Mouse (Mus musculus) E14TG2a.4 (cell line): ENCODE data around the gene Ube2c.
"Not testable (repeated sequence)": the region's sequence is repeated elsewhere in the genome, so short reads cannot be mapped to it uniquely, and the experiment has no call there.

ENCODE experiments used
- H3K27me3 ChIP-seq: 2 replicates; pipeline ENCODE4 v1.6.1; 2014; ENCODE audit warnings: low read length, control low read depth; ENCODE audit not compliant: insufficient read depth
- H3K36me3 ChIP-seq: 2 replicates; pipeline ENCODE4 v1.6.1; 2014; ENCODE audit warnings: low read length, control low read depth; ENCODE audit not compliant: insufficient read depth
- H3K4me1 ChIP-seq: replicated peaks from 2 replicates; pipeline ENCODE4 v1.6.1; 2014; ENCODE audit warnings: low read depth, low read length, control low read depth
- H3K4me3 ChIP-seq: replicated peaks from 2 replicates; pipeline ENCODE4 v1.5.1; 2014; ENCODE audit warnings: mild to moderate bottlenecking, low read length
- H3K9me3 ChIP-seq: 2 replicates; pipeline ENCODE4 v1.6.1; 2014; ENCODE audit warnings: low read length, control low read depth
- CTCF ChIP-seq: conservative IDR thresholded peaks from 2 replicates; pipeline ENCODE4 v1.5.1; 2014; ENCODE audit warnings: low read length
- NANOG ChIP-seq: IDR thresholded peaks from 2 replicates; pipeline ENCODE4 v1.6.1; 2014; ENCODE audit warnings: borderline replicate concordance, low read length, mixed read lengths
- POU5F1 ChIP-seq: IDR thresholded peaks from 2 replicates; pipeline ENCODE4 v1.6.1; 2014; ENCODE audit warnings: low read length, borderline replicate concordance

The Ube2c gene

DNA sequence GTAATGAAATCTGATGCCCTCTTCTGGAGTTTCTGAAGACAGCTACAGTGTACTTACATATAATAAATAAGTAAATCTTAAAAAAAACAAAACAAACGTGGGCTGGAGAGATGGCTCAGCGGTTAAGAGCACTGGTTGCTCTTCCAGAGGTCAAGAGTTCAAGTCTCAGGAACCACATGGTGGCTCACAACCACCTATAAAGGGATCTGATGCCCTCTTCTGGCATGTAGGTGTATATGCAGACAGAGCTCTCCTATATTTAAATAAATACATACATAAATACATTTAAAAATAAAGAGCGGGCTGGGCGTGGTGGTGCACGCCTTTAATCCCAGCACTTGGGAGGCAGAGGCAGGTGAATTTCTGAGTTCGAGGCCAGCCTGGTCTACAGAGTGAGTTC lies 28.9 kb downstream of the Ube2c start:
- not testable (repeated sequence) for H3K4me3 ChIP-seq, H3K27me3 ChIP-seq, H3K9me3 ChIP-seq
- TF ChIP-seq CTCF = peak; percentile 38
- H3K4me1 ChIP-seq = peaks cover 60% of the 10 kb centered on the region
- H3K36me3 ChIP-seq = peaks cover 94% of the 10 kb centered on the region

GRCm38 (mm10) chr2:164800252-164801004 lies 30.7 kb downstream of the Ube2c start:
- no peaks in the 10 kb centered on the region for H3K9me3 ChIP-seq
- no peak overlapping the region for H3K4me3 ChIP-seq
- peaks cover 48% of the 10 kb centered on the region for H3K4me1 ChIP-seq
- H3K36me3 ChIP-seq = peaks cover 77% of the 10 kb centered on the region
- H3K27me3 ChIP-seq = no peaks in the 10 kb centered on the region
- TF ChIP-seq CTCF (no peak), NANOG (no peak), POU5F1 (no peak)

DNA sequence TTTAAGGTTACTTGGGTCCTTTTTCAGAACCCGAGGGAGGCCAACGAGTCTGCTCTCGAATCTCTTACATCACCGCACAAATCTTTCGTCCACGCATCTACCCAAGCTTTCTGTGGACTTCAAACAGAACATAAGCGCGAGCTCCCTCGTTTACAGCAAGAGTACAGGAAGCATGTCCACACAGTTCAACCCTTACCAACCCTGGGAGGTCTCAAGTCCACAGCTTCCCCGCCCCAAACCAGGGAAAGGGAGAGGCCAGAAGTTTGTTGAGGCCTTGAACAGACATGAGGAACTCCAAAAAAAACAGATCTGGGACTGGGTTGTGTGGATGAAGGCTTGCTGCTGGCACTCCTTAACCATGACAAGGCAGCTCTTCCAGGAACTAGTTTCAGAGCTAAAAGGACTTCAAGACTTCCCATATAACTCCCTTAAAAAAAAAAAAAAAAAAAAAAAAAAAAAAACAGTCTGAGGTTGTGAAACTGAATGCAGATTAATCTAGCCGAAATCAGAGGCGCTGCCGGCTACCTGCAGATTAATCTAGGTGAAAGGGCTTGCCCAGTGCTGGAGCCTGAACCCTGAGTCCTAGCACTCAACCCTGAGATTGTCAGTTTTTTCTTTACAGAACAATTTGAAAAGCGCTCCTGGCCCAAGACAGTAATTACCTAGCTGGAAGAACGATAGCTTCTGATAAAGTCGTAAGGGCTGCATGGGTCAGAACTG lies 33.7 kb downstream of the Ube2c start:
- peaks cover 56% of the 10 kb centered on the region for H3K36me3 ChIP-seq

DNA sequence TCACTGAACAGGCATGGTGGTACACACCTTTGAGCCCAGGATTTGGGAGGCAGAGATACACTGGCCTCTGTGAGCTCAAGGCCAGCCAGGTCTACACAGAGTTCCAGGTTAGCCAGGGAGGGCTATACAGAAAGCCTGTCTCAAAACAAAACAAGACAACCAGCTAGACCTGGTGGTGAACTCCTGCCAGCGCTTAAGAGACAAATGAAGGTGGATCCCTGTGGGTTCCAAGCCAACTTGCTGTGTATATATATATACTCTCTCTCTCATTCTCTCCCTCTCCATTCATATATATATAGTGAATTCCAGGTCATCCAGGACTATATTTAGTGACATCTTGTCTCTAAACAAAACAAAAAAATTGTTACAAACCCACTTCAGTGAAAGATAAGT lies 34.2 kb downstream of the Ube2c start:
- Histone ChIP-seq H3K27me3 (no peaks in the 10 kb centered on the region), H3K36me3 (peaks cover 57% of the 10 kb centered on the region), H3K9me3 (no peaks in the 10 kb centered on the region), H3K4me1 (peaks cover 59% of the 10 kb centered on the region), H3K4me3 (peak overlapping the region; percentile 93)
- no peak for TF ChIP-seq NANOG
- TF ChIP-seq CTCF = no peak
- no peak for TF ChIP-seq POU5F1

More for the DNA sequence above, 33.7 kb downstream of the Ube2c start:
- TF ChIP-seq CTCF (no peak), NANOG (no peak), POU5F1 (no peak)
- no peaks in the 10 kb centered on the region for H3K27me3 ChIP-seq
- peaks cover 56% of the 10 kb centered on the region for H3K4me1 ChIP-seq
- H3K9me3 ChIP-seq = no peaks in the 10 kb centered on the region
- peak overlapping the region; percentile 93 for H3K4me3 ChIP-seq

GRCm38 (mm10) chr2:164804533-164805331 lies 35.0 kb downstream of the Ube2c start, which contains the start of the genes Acot8 and Zswim3:
Gene Acot8 (minus strand): TSS chr2:164804882.
Gene Zswim3 (plus strand): TSS chr2:164805098.
- Histone ChIP-seq H3K4me3 (peak within 1 kb of the TSS; percentile 93), H3K36me3 (peaks cover 57% of the 10 kb centered on the region), H3K27me3 (no peaks in the 10 kb centered on the region), H3K4me1 (peaks cover 58% of the 10 kb centered on the region), H3K9me3 (no peaks in the 10 kb centered on the region)
- TF ChIP-seq POU5F1 (no peak), NANOG (no peak), CTCF (no peak)

DNA sequence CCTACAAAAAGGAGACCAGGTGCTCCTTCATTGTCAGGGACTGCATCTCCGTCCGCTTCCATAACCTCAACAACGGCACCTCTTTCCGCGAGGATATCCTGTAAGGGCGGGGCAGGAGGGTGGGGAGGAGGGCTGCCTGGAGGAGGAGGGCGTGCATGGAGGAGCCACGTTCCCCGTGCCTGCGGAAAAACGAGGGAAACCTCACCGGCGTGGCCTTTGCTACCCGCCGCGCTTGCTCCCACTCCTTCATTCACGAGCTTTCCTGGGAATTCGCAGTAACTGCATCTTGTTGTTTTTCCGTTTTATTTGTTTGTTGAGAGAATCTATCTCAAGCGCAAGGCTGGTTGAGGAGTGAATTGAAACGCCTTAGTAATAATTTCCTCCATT lies 35.6 kb downstream of the Ube2c start:
- peaks cover 52% of the 10 kb centered on the region for H3K4me1 ChIP-seq
- H3K27me3 ChIP-seq = no peaks in the 10 kb centered on the region

GRCm38 (mm10) chr2:164806614-164807013 lies 36.9 kb downstream of the Ube2c start:
- Histone ChIP-seq H3K4me1 (peaks cover 45% of the 10 kb centered on the region), H3K9me3 (no peaks in the 10 kb centered on the region), H3K36me3 (peaks cover 54% of the 10 kb centered on the region), H3K4me3 (peak overlapping the region; percentile 93; the same call in 1 of the 2 replicates), H3K27me3 (no peaks in the 10 kb centered on the region)
- TF ChIP-seq POU5F1 (no peak), NANOG (no peak), CTCF (no peak)

More for the DNA sequence above, 35.6 kb downstream of the Ube2c start:
- H3K4me3 ChIP-seq = peak overlapping the region; percentile 93
- H3K9me3 ChIP-seq = no peaks in the 10 kb centered on the region
- H3K36me3 ChIP-seq = peaks cover 57% of the 10 kb centered on the region
- TF ChIP-seq CTCF (no peak), NANOG (no peak), POU5F1 (no peak)

DNA sequence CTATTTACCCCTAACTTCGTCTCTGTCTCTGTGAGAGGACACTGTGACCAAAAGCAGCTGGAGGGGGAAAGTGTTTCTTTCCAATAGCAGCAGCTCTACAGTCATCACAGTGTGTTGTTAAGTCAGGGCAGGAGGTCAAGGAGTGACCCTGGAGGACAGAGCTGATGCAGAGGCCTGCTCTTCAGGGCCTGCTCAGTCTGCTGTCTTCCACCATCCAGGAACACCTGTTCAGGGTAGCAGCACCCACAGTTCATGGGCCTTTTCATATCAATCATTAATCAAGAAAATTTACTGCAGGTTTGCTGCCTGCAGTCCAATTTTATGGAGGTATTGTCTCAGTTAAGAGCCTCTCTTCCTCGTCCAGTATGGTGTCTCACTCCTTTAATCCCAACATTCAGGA lies 43.9 kb downstream of the Ube2c start:
- H3K27me3 ChIP-seq = no peaks in the 10 kb centered on the region
- no peak overlapping the region for H3K4me3 ChIP-seq
- TF ChIP-seq CTCF = no peak
- no peak for TF ChIP-seq NANOG
- TF ChIP-seq POU5F1 = no peak
- no peaks in the 10 kb centered on the region for H3K9me3 ChIP-seq
- peaks cover 62% of the 10 kb centered on the region for H3K36me3 ChIP-seq
- H3K4me1 ChIP-seq = peaks cover 57% of the 10 kb centered on the region
